Mouse (Mus musculus): ENCODE measurements around the gene Pabpn1.

DNA sequence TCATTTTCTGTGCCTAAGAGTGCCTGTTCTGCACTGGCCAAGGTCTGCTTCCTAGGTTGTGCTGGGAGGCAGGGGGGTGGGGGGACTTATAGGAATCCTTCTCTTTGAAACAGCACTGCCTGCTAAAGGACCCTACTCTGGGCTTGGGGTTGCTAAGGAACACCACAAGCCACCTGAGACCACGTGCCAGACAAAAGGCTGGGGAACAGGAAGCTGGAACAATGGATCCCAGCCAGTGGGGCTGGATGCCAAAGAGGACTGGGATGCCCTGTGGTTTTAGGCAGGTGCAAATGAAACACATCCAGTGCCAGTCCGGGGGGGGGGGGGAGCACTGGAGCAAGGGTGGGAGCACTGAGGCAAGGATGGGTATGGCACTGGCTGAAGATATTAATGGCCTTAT is 38.1 kb downstream of the Pabpn1 start:
- TF ChIP-seq CTCF (IDR thresholded peaks at IDR 0.05; ENCODE audit: low read depth) (no peak), EP300 (optimal IDR thresholded peaks at IDR 0.05) (no peak)
